ENCODE assay signal across 23 mouse cellular contexts in genomic region chr2:119171574-119171973, GRCm38 (mm10). TPM values are rescaled to one million over a fixed set of nuclear protein-coding genes. Genes with fewer than 3 reads are reported as not detected.
DNase-seq lines count a peak whose midpoint lies in the region; ATAC-seq and TF ChIP-seq lines count a peak whose summit lies in the region.
"Had no signal": no experiment of that assay in that cellular context is flagged by ENCODE, and none has a peak within 500 bp of the region (broad histone marks: within the 10 kb centered on the region; RNA-seq: fewer than 3 reads in every experiment).

No protein-coding gene starts in this region.

- no peak overlapping the region for H3K27ac ChIP-seq in kidney, postnatal 0 days
- H3K27ac ChIP-seq: embryonic facial prominence, embryonic 15.5 days; hindbrain, embryonic 14.5 days; layer of hippocampus, adult 2 months; left cerebral cortex, adult 2 months; limb, embryonic 15.5 days had no signal

- H3K4me3 ChIP-seq in kidney, postnatal 0 days (replicated peaks; ENCODE audit: low read depth, low read length): no peak overlapping the region
- H3K4me3 ChIP-seq: embryonic facial prominence, embryonic 15.5 days; forebrain, embryonic 12.5 days; heart, embryonic 10.5 days; layer of hippocampus, adult 2 months; left cerebral cortex, adult 2 months; limb, embryonic 15.5 days; neural tube, embryonic 13.5 days had no signal

- no peak for TF ChIP-seq CTCF in kidney, postnatal 0 days (IDR thresholded peaks at IDR 0.05; ENCODE audit: low read depth)

- no peak for ATAC-seq in kidney, postnatal 0 days (replicated peaks; ENCODE audit: low FRiP score, low read depth)
- ATAC-seq: liver, postnatal 0 days; midbrain, embryonic 16.5 days had no signal

- peak; percentile 58 for DNase-seq in embryo, embryonic 10 days (ENCODE audit: low spot score)
- no peak for DNase-seq in embryo, embryonic 9.5 days (ENCODE audit: extremely low spot score)
- peak; percentile 21 for DNase-seq in kidney, postnatal 0 days (ENCODE audit: low spot score)
- DNase-seq in kidney, postnatal 25 days: no peak
- peak; percentile 98 for DNase-seq in 3T3-L1 (ENCODE audit: low read depth, low spot score)
- peak; percentile 52 for DNase-seq in embryo, embryonic 10.5 days (ENCODE audit: low spot score)
- DNase-seq in frontal cortex, postnatal 25 days (ENCODE audit: low spot score in 2 of 2): no peak
- DNase-seq in left cerebral cortex, postnatal 10 days (ENCODE audit: extremely low spot score in 1 of 2, low spot score in 2 of 2): no peak
- DNase-seq: adrenal gland, postnatal 36 days; cerebellum, postnatal 10 days; kidney, adult 11 months; liver, postnatal 0 days; thymus, postnatal 4 days had no signal

- H3K36me3 ChIP-seq in kidney, postnatal 0 days (ENCODE audit: insufficient read depth, low read length): no peaks in the 10 kb centered on the region
- H3K36me3 ChIP-seq: forebrain, embryonic 12.5 days had no signal

- H3K27me3 ChIP-seq in kidney, postnatal 0 days (ENCODE audit: insufficient read depth, low read length): no peaks in the 10 kb centered on the region

- H3K9me3 ChIP-seq in kidney, postnatal 0 days (replicated peaks; ENCODE audit: low read length): no peaks in the 10 kb centered on the region
- H3K9me3 ChIP-seq: embryonic facial prominence, embryonic 15.5 days; forebrain, embryonic 12.5 days; heart, embryonic 10.5 days; limb, embryonic 15.5 days; neural tube, embryonic 13.5 days had no signal

- no peak overlapping the region for H3K9ac ChIP-seq in kidney, postnatal 0 days (ENCODE audit: low read depth, low read length)
- H3K9ac ChIP-seq: embryonic facial prominence, embryonic 15.5 days; forebrain, embryonic 12.5 days; hindbrain, embryonic 14.5 days; limb, embryonic 15.5 days; liver, postnatal 0 days; neural tube, embryonic 13.5 days had no signal

- intact Hi-C loops in left cerebral cortex, postnatal 10 days (cut with DNase I): no loop called here

- peaks cover 27% of the 10 kb centered on the region for H3K4me1 ChIP-seq in kidney, postnatal 0 days (replicated peaks; ENCODE audit: insufficient read depth, low read length)

- 48% methylated on average over 8 of the region's 8 CpGs for WGBS in kidney, postnatal 0 days

- no peak overlapping the region for H3K4me2 ChIP-seq in kidney, postnatal 0 days (ENCODE audit: low read length)
- H3K4me2 ChIP-seq: embryonic facial prominence, embryonic 15.5 days; forebrain, embryonic 12.5 days; hindbrain, embryonic 14.5 days; limb, embryonic 15.5 days; neural tube, embryonic 13.5 days had no signal

RNA-seq across cellular contexts. Expression of gene Gm14137, which starts 2.7 kb away (rescaled TPM):
- polyA plus RNA-seq in kidney, postnatal 0 days (2015; fragmentation: Nextera tagmentation; extraction: Ambion mirVana): 0.27 and 0.33 TPM in 2 replicates
- not detected for total RNA-seq in left cerebral cortex, postnatal 10 days (2021)
- total RNA-seq: gastrocnemius, adult 8-10 months; layer of hippocampus, adult 2 months; left cerebral cortex, adult 2 months had no signal

RNA-seq across cellular contexts. Expression of gene Gchfr, which starts 4.0 kb away (rescaled TPM):
- polyA plus RNA-seq in kidney, postnatal 0 days (2015; fragmentation: Nextera tagmentation; extraction: Ambion mirVana): 33.9 and 35.0 TPM in 2 replicates
- total RNA-seq in left cerebral cortex, postnatal 10 days (2021): under 1 TPM in 1 of 2 experiments, not detected in 1; 0.59 TPM
- total RNA-seq: gastrocnemius, adult 8-10 months; layer of hippocampus, adult 2 months; left cerebral cortex, adult 2 months had no signal

RNA-seq across cellular contexts. Expression of gene Rmdn3, which starts 14.7 kb away (rescaled TPM):
- 35.0 and 36.2 TPM in 2 replicates for polyA plus RNA-seq in kidney, postnatal 0 days (2015; fragmentation: Nextera tagmentation; extraction: Ambion mirVana)
- total RNA-seq in left cerebral cortex, postnatal 10 days (2021): 10 to 100 TPM; 43.2 to 48.4 TPM

RNA-seq across cellular contexts. Expression of gene Zfyve19, which starts 36.8 kb away (rescaled TPM):
- polyA plus RNA-seq in kidney, postnatal 0 days (2015; fragmentation: Nextera tagmentation; extraction: Ambion mirVana): 41.9 and 44.0 TPM in 2 replicates
- 10 to 100 TPM; 36.0 to 36.4 TPM for total RNA-seq in left cerebral cortex, postnatal 10 days (2021)

RNA-seq across cellular contexts. Expression of gene Dnajc17, which starts 37.0 kb away (rescaled TPM):
- 15.1 and 16.8 TPM in 2 replicates for polyA plus RNA-seq in kidney, postnatal 0 days (2015; fragmentation: Nextera tagmentation; extraction: Ambion mirVana)
- 10 to 100 TPM; 18.0 to 19.1 TPM for total RNA-seq in left cerebral cortex, postnatal 10 days (2021)

Comparison
In these comparisons a context has a peak if more than half of its experiments do, and no peak if none do; other contexts are left out.
1. DNase-seq: peak in embryo, embryonic 10 days (single experiment), kidney, postnatal 0 days (single experiment), 3T3-L1 (single experiment) and embryo, embryonic 10.5 days (single experiment); none in embryo, embryonic 9.5 days (single experiment), kidney, postnatal 25 days (0 of 2), frontal cortex, postnatal 25 days (0 of 2) and left cerebral cortex, postnatal 10 days (0 of 2).